Mouse (Mus musculus): Measurements from ENCODE around the gene Macf1. TPM values are rescaled to one million over a fixed set of nuclear protein-coding genes. Genes with fewer than 3 reads are reported as not detected.
"Not testable (repeated sequence)": the region's sequence is repeated elsewhere in the genome, so short reads cannot be mapped to it uniquely, and the experiment has no call there.

Gene Macf1
- polyA plus RNA-seq, 1 experiment, result 90.1 TPM

DNA sequence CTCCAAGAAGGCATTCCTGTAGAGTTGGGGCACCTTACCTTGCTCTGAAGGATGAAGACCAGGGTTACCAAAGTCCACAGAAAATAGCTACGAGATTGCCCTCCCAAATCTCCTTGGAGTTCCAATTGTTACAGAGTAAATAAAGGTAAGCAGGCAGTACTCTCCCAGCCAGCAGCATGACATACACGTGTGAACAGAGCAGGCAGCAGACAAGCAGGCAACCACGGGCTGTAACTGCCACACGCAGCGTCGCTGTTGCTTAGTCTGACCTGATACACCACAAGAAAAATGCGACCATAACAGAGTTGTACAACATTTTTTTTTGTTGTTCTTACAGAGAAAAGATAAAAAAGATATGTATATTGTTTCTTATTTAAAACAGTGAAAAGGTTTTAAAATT is 325.5 kb downstream of the Macf1 start:
- no peaks in the 10 kb centered on the region for H3K4me1 ChIP-seq (ENCODE audit: control insufficient read depth, insufficient read depth, insufficient read length, low read length)
- H3K4me3 ChIP-seq (ENCODE audit: insufficient read depth, low read depth, low read length), result no peak overlapping the region
- no peak overlapping the region for H3K27ac ChIP-seq (replicated peaks; ENCODE audit: low read depth, low read length)

DNA sequence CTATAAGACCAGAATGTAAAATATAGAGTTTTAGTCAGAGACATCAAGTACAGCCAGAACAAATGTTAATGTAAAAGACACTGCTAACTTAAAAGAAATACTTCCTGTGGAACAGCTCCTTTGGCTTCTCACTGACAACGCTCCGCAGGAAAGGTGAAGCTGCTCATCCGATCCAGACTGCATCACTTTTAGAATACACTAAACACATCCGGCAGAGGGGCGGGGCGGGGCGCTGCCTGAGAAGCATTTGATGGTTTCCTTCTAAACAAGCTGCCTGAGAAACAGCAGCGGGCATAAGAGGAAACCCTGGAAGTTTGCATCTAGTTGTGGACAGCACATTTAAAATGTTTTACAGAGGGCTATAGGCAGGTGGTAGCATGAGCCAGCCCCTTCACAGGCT is 328.2 kb downstream of the Macf1 start:
- Histone ChIP-seq H3K4me3 (ENCODE audit: insufficient read depth, low read depth, low read length) (no peak overlapping the region), H3K27ac (replicated peaks; ENCODE audit: low read depth, low read length) (no peak overlapping the region), H3K4me1 (ENCODE audit: control insufficient read depth, insufficient read depth, insufficient read length, low read length) (no peaks in the 10 kb centered on the region)

GRCm38 (mm10) chr4:123353271-123353877 is 330.8 kb downstream of the Macf1 start:
- Histone ChIP-seq H3K4me3 (ENCODE audit: insufficient read depth, low read depth, low read length) (no peak overlapping the region), H3K4me1 (ENCODE audit: control insufficient read depth, insufficient read depth, insufficient read length, low read length) (no peaks in the 10 kb centered on the region), H3K27ac (replicated peaks; ENCODE audit: low read depth, low read length) (no peak overlapping the region)

GRCm38 (mm10) chr4:123343471-123343789 is 340.7 kb downstream of the Macf1 start:
- H3K27ac ChIP-seq (replicated peaks; ENCODE audit: low read depth, low read length), result no peak overlapping the region
- H3K4me3 ChIP-seq (ENCODE audit: insufficient read depth, low read depth, low read length), result peak overlapping the region; percentile 56; the same call in 1 of the 2 replicates
- no peaks in the 10 kb centered on the region for H3K4me1 ChIP-seq (ENCODE audit: control insufficient read depth, insufficient read depth, insufficient read length, low read length)

DNA sequence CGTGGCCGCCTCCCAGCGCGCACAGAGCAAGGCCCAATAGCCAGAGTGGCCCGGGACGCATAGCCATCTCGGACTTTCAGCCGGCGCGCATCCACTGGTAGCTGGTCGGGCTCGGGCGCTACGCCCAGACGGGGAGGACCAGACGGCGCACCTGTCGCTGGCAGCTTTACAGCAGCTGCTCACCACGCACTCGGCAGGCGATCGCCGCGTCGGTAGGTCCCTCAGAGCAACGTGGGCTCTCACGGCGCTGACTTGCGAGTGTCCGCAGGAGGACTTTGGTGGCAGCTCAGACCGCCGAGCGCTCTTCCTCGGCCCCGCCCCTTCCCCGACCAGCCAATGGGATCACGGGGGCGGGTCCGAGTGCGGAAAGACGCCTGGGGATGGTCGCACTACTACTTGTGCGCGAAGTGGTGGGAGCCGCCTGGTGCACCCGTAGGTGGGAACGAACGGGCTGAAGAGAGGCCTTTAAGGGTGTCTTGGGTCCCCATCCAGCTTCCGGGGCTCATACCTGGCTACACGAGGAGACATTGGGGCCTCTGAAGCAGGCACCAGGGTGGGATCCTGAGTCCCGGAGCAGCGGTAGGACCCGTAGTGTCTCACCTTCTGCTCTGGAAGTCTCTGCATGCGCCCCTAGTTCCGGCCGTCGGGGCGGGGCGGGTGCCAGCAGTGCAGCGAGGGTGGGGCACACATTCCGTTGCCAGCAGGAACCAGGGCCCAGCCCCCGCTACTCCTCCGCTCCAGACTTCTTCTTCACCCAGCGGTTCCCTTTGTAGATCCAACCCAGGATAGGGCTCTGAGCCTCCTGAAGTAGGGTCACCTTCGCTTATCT is 341.3 kb downstream of the Macf1 start, which contains the start of gene Bmp8a:
TSS of gene Bmp8a (minus strand) at position 611 of the 829 bp plus-strand sequence.
- no peak within 1 kb of the TSS for H3K27ac ChIP-seq (replicated peaks; ENCODE audit: low read depth, low read length)
- H3K4me3 ChIP-seq (ENCODE audit: insufficient read depth, low read depth, low read length), result peak within 1 kb of the TSS; percentile 56
- H3K4me1 ChIP-seq (ENCODE audit: control insufficient read depth, insufficient read depth, insufficient read length, low read length), result no peaks in the 10 kb centered on the region

DNA sequence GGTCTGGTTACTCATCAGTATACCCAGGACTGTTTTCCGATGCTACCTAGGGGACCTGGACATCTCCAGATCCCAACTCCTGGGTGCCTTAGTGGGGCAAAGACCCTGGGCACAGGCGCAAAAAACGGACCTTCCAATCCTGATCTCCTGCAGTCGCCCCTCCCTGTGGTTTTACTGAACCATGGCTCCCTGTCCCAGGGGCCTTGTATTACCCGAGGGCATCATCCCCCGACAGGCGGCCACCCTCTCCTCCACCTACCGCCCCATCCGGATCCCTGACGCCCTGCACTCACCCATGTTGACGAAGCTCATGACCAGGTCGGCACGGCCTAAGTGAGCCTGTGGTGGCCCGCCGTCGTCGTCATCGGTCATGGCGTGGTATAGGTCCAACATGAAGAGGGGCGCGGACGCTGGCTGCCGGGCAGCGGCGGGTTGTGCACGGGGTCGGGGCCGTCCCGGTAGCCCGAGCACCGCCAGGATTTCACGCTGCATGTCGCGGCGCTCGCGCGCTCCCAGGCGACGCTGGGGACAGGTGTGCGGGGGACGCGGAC is 342.0 kb downstream of the Macf1 start:
- Histone ChIP-seq H3K4me1 (ENCODE audit: control insufficient read depth, insufficient read depth, insufficient read length, low read length) (no peaks in the 10 kb centered on the region), H3K4me3 (ENCODE audit: insufficient read depth, low read depth, low read length) (peak overlapping the region; percentile 56), H3K27ac (replicated peaks; ENCODE audit: low read depth, low read length) (no peak overlapping the region)

- H3K4me3 ChIP-seq (ENCODE audit: insufficient read depth, low read depth, low read length), result no peak overlapping the region
- no peak overlapping the region for H3K27ac ChIP-seq (replicated peaks; ENCODE audit: low read depth, low read length)
These were observed 343.9 kb downstream of the Macf1 start for GRCm38 (mm10) chr4:123340232-123340631.

GRCm38 (mm10) chr4:123337693-123338092 is 346.5 kb downstream of the Macf1 start:
- no peaks in the 10 kb centered on the region for H3K4me1 ChIP-seq (ENCODE audit: control insufficient read depth, insufficient read depth, insufficient read length, low read length)
- H3K27ac ChIP-seq (replicated peaks; ENCODE audit: low read depth, low read length), result no peak overlapping the region
- H3K4me3 ChIP-seq (ENCODE audit: insufficient read depth, low read depth, low read length), result no peak overlapping the region

More at GRCm38 (mm10) chr4:123340232-123340631, 343.9 kb downstream of the Macf1 start:
- no peaks in the 10 kb centered on the region for H3K4me1 ChIP-seq (ENCODE audit: control insufficient read depth, insufficient read depth, insufficient read length, low read length)

DNA sequence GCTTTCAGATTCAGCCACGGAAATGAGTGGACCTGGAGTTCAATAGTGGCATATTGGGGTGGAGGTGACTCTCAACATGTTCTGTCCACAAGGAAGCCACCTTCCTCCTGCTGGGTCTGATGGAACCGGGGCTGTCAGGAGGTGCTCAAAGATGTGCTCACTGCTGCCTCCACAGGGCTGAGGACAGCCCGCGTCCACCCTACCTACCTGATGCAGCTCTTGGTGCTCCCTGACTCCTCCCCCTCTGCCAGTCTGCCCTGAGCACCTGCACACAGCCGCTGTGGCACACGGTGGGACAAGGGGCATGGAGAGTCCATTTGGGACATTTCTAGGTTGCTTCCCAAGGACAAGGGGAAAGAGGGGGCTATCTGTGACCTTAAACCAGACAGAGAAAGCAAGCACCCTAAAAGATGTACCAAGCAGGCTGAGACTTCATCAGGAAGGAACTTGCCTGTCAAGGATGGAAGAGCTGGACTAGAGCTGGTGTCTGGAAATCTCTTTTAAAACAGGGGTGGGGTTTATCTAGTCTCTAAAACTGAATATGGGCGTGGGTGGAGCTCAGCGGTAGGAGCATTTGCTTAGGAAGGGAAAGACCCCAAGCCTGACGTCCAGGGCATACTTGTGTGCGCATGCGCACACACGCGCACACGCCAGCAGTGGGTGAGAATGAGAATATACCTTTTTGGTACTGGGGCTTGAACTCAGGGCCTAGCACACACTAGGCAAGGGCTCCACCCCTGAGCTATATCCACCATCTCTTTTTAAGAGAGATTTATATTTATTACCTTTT is 348.2 kb downstream of the Macf1 start:
- no peak overlapping the region for H3K27ac ChIP-seq (replicated peaks; ENCODE audit: low read depth, low read length)
- H3K4me3 ChIP-seq (ENCODE audit: insufficient read depth, low read depth, low read length), result no peak overlapping the region
- H3K4me1 ChIP-seq (ENCODE audit: control insufficient read depth, insufficient read depth, insufficient read length, low read length), result no peaks in the 10 kb centered on the region

DNA sequence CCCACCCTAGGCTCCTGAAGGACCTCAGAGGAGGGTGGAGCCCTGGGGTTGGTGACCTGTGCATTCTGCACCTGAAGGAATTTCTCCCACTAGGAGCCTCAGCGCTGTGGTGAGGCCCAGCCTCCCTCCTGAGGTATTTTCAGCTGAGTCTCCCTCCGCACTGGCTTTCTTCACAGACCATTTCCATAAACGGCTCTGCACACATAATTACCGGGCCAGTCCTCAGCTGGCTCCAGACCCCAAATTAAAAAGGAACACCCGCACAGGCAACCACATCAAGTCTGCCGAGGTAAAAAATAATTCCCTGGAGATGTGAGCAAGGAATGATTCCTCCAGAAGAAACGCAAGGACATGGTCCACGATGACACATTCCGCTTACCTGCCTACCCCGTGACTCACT is 348.9 kb downstream of the Macf1 start:
- H3K27ac ChIP-seq (replicated peaks; ENCODE audit: low read depth, low read length); H3K4me3 ChIP-seq (ENCODE audit: insufficient read depth, low read depth, low read length); H3K4me1 ChIP-seq (ENCODE audit: control insufficient read depth, insufficient read depth, insufficient read length, low read length): not testable (repeated sequence)

- Histone ChIP-seq H3K4me3 (ENCODE audit: insufficient read depth, low read depth, low read length) (no peak overlapping the region), H3K4me1 (ENCODE audit: control insufficient read depth, insufficient read depth, insufficient read length, low read length) (no peaks in the 10 kb centered on the region), H3K27ac (replicated peaks; ENCODE audit: low read depth, low read length) (no peak overlapping the region)
These were observed 350.0 kb downstream of the Macf1 start for GRCm38 (mm10) chr4:123334177-123334576.

DNA sequence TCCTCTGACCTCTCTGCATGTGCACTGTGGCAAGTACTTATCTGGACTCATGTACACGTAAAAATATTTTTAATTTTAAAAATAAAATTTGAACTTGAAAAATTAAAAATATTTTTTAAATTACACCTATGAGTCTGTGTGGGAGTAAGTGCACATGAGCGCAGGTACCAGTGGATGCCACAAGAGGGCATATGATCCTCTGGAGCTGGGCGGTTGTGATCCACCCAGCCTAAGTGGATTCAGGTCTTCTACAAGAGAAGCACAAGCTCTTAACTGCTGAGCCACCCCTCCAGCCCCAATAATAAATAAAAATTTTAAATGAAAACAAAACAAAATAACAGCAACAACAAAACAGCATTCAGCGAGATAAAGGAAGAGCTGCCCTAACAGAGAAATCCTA is 351.0 kb downstream of the Macf1 start:
- no peak overlapping the region for H3K27ac ChIP-seq (replicated peaks; ENCODE audit: low read depth, low read length)
- H3K4me3 ChIP-seq (ENCODE audit: insufficient read depth, low read depth, low read length), result no peak overlapping the region
- no peaks in the 10 kb centered on the region for H3K4me1 ChIP-seq (ENCODE audit: control insufficient read depth, insufficient read depth, insufficient read length, low read length)

GRCm38 (mm10) chr4:123331961-123332360 is 352.2 kb downstream of the Macf1 start:
- H3K27ac ChIP-seq (replicated peaks; ENCODE audit: low read depth, low read length); H3K4me1 ChIP-seq (ENCODE audit: control insufficient read depth, insufficient read depth, insufficient read length, low read length); H3K4me3 ChIP-seq (ENCODE audit: insufficient read depth, low read depth, low read length): not testable (repeated sequence)

GRCm38 (mm10) chr4:123331326-123331725 is 352.8 kb downstream of the Macf1 start:
- Histone ChIP-seq H3K4me1 (ENCODE audit: control insufficient read depth, insufficient read depth, insufficient read length, low read length) (no peaks in the 10 kb centered on the region), H3K4me3 (ENCODE audit: insufficient read depth, low read depth, low read length) (no peak overlapping the region), H3K27ac (replicated peaks; ENCODE audit: low read depth, low read length) (no peak overlapping the region)

- Histone ChIP-seq H3K4me3 (ENCODE audit: insufficient read depth, low read depth, low read length) (no peak overlapping the region), H3K4me1 (ENCODE audit: control insufficient read depth, insufficient read depth, insufficient read length, low read length) (no peaks in the 10 kb centered on the region), H3K27ac (replicated peaks; ENCODE audit: low read depth, low read length) (no peak overlapping the region)
These were observed 355.2 kb downstream of the Macf1 start for GRCm38 (mm10) chr4:123328946-123329345.
